Mouse (Mus musculus): ENCODE results near the gene Sestd1. TPM values are rescaled to one million over a fixed set of nuclear protein-coding genes. Genes with fewer than 3 reads are reported as not detected.
A peak's percentile ranks its signal among the peaks of the same experiment; 100 is the strongest.

The Sestd1 gene
- polyA plus RNA-seq, 1 experiment from 2014 or later = 19.5 TPM

DNA sequence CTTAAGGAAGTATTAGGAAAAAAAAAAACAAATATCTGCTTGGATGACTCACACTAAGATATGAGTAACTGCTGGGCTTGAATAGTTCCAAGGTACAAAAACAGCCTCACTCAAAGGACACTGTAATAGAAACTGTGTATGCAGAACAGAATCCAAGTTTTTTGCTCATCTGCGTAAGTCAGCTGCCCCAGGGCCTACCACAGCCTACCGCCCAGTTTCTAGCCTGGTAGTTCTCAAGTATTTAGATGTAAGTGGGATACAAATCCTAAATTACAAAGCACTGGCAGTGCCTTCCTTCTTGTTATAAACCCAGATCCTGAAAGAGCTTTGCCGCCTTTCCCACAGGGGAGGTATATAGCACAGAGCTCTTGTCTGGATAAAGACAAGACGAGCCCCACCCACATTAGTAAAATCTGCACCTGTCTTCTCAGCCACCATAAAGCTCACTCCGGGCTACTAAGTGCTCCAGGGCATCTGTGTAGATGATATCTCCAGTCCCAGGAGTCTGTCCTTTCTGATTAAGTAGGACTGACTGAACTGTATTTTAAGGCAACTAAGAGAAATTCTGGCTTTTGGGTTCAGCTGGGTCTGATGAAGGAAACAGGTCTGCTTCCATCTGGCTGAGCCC, 11.7 kb downstream of the Sestd1 start:
- Histone ChIP-seq H3K27ac (no peak overlapping the region), H3K9me3 (no peaks in the 10 kb centered on the region), H3K4me3 (no peak overlapping the region), H3K36me3 (no peaks in the 10 kb centered on the region), H3K4me2 (replicated peaks) (no peak overlapping the region), H3K27me3 (no peaks in the 10 kb centered on the region), H3K4me1 (peaks cover 41% of the 10 kb centered on the region), H3K9ac (no peak overlapping the region)
- WGBS = 69% methylated on average over 5 of the region's 5 CpGs
- ATAC-seq (ENCODE audit: low FRiP score, low read depth) = no peak

DNA sequence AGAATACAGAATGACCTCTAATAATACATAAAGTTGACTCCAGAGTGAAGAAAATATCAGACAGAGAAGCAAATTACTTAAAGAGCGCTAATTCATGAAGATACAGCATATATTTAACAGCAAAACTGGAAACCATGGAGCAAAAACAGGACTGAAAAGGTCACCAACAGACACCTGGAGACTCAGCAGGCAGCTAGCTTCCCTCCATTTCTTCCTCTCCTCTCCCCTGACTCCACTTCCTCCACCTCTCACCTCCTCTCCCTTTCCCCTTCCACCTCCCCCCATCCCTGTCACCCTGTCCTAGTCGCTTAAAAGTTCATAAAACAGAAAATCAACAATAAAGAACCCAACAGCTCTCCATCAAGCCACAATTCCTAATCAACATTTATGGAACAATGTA, 13.5 kb downstream of the Sestd1 start:
- no peaks in the 10 kb centered on the region for H3K36me3 ChIP-seq
- WGBS = 80% methylated on average over 2 of the region's 2 CpGs
- peaks cover 41% of the 10 kb centered on the region for H3K4me1 ChIP-seq

DNA sequence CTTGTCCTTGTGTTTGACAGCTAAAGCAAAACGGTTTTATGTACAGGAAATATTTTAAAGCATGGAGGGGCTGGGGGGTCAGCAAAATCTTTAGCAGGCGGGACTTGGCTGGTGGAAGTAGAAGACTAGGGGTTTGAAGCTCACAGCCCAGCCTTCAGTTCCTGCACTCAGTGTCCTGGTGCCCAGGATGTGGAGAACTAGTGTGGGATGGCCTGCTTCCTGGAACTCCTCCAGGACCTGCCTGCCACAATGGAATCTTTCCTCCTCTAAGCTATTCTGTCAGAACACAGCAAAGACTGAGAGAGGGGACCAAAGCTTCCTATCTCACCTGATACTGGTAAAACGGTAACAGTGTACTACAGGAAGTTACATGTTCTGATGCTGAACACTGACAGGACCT, 14.4 kb downstream of the Sestd1 start:
- Histone ChIP-seq H3K4me3 (no peak overlapping the region), H3K9me3 (no peaks in the 10 kb centered on the region), H3K4me2 (replicated peaks) (no peak overlapping the region), H3K27me3 (no peaks in the 10 kb centered on the region), H3K4me1 (peaks cover 41% of the 10 kb centered on the region), H3K9ac (no peak overlapping the region), H3K27ac (no peak overlapping the region), H3K36me3 (no peaks in the 10 kb centered on the region)
- 75% methylated on average over 3 of the region's 3 CpGs for WGBS
- ATAC-seq (ENCODE audit: low FRiP score, low read depth) = no peak

More for the DNA sequence above, 13.5 kb downstream of the Sestd1 start:
- Histone ChIP-seq H3K4me2 (replicated peaks) (no peak overlapping the region), H3K9ac (no peak overlapping the region), H3K27ac (no peak overlapping the region), H3K27me3 (no peaks in the 10 kb centered on the region), H3K4me3 (no peak overlapping the region), H3K9me3 (no peaks in the 10 kb centered on the region)
- ATAC-seq (ENCODE audit: low FRiP score, low read depth) = no peak

DNA sequence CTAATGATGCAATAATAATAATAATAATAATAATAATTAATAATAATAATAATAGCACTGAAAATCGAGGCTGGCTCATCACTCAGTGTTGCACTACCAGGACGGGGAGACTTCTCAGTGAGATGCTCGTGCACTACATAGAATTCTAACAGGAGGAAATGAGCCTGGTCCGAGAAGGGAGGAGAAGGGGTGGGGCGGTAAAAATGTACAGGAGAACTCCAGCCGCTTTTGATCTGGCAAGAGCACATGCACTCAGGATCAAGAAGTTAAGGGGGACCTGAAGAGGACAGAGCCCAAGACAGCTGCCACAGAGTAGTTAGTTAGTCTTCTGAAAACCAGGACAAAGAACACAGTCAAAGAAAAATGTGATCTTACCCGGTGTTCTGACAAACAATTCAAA, 15.1 kb downstream of the Sestd1 start:
- ATAC-seq (ENCODE audit: low FRiP score, low read depth) = no peak
- H3K4me3 ChIP-seq = no peak overlapping the region
- H3K9ac ChIP-seq = no peak overlapping the region
- WGBS = 51% methylated on average over 7 of the region's 7 CpGs
- peaks cover 41% of the 10 kb centered on the region for H3K4me1 ChIP-seq
- no peaks in the 10 kb centered on the region for H3K9me3 ChIP-seq
- no peaks in the 10 kb centered on the region for H3K36me3 ChIP-seq
- no peak overlapping the region for H3K4me2 ChIP-seq (replicated peaks)
- no peak overlapping the region for H3K27ac ChIP-seq
- no peaks in the 10 kb centered on the region for H3K27me3 ChIP-seq

DNA sequence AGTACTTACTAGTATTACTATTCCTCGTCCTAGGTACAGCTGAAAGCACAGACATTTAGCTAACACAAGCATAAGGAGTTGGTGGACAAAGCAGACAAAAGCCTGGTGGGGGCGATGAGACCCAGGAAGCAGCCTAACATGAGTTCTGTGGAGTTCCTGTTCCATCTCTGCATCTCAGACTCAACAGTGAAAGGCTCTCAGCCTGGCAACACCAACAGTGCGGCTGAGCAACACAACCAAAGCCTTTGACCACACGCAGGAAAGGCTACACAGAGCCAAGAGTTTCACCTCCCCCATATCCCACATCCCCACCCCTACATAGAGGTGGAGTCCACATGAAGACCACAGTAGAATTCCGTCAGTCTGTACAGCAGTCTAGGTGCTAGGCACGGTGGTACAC, 15.8 kb downstream of the Sestd1 start:
- Histone ChIP-seq H3K36me3 (no peaks in the 10 kb centered on the region), H3K9ac (no peak overlapping the region), H3K4me1 (peaks cover 42% of the 10 kb centered on the region), H3K4me2 (replicated peaks) (no peak overlapping the region), H3K4me3 (no peak overlapping the region), H3K27me3 (no peaks in the 10 kb centered on the region), H3K9me3 (no peaks in the 10 kb centered on the region), H3K27ac (no peak overlapping the region)
- WGBS = 83% methylated on average over 6 of the region's 6 CpGs
- no peak for ATAC-seq (ENCODE audit: low FRiP score, low read depth)

DNA sequence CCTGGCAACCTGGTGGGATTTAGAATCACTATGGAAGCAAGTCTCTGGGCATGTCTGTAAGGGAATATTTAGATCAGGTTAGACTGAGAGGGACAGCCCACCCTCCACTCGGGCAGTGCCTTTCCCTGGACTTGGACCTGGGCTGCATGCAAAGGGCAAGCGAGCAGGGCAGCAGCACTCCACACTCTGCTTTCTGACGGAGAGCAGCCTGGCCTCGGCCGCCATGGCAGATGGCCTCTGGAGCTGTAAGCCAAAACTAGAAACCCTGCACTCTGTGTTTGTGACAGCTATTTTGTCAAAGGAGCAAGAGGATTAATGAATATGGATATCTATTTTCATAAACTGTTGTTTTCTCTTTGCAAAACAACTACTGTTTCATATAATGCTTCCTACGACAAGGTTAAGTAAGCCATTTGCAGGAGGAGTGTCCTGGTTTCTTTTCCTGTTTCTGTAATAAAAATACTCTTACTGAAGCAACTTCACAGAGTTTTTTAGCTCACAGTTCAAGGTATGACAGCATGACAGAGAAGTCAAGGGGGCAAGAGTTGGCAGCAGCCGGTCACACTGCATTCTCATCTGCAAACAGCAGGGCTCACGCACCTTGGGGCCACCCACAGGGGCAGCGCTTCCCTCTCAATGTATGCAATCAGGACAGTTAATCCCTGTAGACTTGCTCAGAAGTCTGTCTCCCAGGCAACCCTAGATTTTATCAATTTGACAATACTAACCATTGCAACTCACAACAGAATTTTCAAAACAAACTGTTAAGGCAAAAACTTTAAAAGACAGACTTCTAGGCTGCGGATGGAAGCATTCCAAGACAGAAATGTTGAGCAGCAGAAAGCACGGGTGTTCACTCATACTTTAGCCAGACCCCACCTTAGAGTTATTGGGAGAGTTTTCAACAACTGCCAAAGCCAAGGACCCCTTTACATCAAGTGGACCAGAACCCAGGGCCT, 16.6 kb downstream of the Sestd1 start:
- Histone ChIP-seq H3K36me3 (no peaks in the 10 kb centered on the region), H3K27ac (no peak overlapping the region), H3K4me2 (replicated peaks) (no peak overlapping the region), H3K4me1 (peaks cover 34% of the 10 kb centered on the region), H3K9ac (no peak overlapping the region), H3K27me3 (no peaks in the 10 kb centered on the region), H3K4me3 (no peak overlapping the region), H3K9me3 (no peaks in the 10 kb centered on the region)
- no peak for ATAC-seq (ENCODE audit: low FRiP score, low read depth)
- 62% methylated on average over 11 of the region's 11 CpGs for WGBS

DNA sequence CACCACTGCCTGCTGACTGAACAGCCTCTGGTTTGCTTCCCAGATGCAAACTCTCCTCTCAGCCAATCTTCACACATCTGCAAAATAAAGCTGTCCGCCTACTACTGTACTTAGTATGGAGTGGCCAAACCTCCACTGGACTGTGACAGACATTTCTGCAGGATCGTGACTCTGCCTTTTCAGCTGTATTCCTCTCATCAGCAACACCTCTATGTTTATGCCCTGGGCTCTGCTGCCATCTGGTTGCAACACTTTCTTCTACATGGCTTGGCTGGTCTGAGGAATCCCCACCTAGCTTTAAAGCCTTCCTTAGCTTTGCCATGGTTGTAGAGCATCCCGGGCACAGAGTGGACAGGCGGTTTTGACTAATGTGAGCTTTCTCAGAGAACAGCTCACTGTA, 20.3 kb downstream of the Sestd1 start:
- H3K9ac ChIP-seq = no peak overlapping the region
- no peak overlapping the region for H3K27ac ChIP-seq
- H3K4me1 ChIP-seq = peaks cover 19% of the 10 kb centered on the region
- H3K4me2 ChIP-seq (replicated peaks) = no peak overlapping the region
- 69% methylated on average over 4 of the region's 4 CpGs for WGBS
- H3K36me3 ChIP-seq = 0 out of 2 replicates have a peak, but pooled peaks cover 8% of the 10 kb centered on the region
- ATAC-seq (ENCODE audit: low FRiP score, low read depth) = no peak
- H3K27me3 ChIP-seq = no peaks in the 10 kb centered on the region
- no peaks in the 10 kb centered on the region for H3K9me3 ChIP-seq
- no peak overlapping the region for H3K4me3 ChIP-seq

DNA sequence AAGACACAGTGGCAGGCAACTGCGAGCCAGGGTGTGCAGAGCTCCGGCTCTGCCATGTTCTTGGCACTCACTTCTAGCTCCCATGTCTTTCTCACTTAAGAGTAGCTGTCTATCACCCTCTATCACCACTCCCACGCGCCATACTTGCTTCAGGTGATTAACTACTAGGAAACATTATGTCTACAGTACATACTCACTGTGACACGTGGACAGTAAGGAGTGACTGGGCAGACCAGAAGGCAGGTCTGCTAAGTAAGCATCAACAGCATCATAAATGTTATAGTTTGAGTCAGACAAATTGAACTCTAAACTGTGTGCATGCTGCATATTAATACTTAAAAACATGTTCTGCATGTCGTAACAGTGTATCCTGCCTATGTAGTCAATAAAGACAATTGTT, 27.2 kb downstream of the Sestd1 start:
- H3K27me3 ChIP-seq = no peaks in the 10 kb centered on the region
- WGBS = 86% methylated on average over 6 of the region's 6 CpGs

DNA sequence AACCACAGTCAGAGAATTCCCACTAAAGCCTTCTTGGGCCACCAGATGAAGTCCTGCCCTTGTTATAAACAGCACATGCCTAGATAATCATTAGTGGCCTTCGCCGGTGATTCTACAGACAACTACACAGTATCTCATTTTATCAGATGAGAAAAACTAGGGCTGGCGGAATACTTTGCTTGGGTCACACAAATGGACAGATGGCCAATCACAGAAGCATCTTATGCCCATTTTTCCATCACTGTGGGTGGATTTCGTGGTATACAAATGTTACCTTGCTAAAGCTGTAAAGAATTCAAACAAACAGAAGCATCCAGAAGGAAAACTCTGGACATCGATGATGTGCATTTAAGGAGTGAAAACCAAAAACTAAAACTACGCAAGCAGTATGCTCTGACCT, 28.7 kb downstream of the Sestd1 start:
- Histone ChIP-seq H3K4me3 (no peak overlapping the region), H3K4me1 (peaks cover 24% of the 10 kb centered on the region), H3K9ac (no peak overlapping the region), H3K4me2 (replicated peaks) (no peak overlapping the region), H3K36me3 (0 out of 2 replicates have a peak, but pooled peaks cover 13% of the 10 kb centered on the region), H3K9me3 (no peaks in the 10 kb centered on the region), H3K27me3 (no peaks in the 10 kb centered on the region), H3K27ac (no peak overlapping the region)
- ATAC-seq (ENCODE audit: low FRiP score, low read depth) = no peak
- WGBS = 97% methylated on average over 6 of the region's 6 CpGs

More for the DNA sequence above, 27.2 kb downstream of the Sestd1 start:
- Histone ChIP-seq H3K9ac (no peak overlapping the region), H3K4me2 (replicated peaks) (no peak overlapping the region), H3K27ac (no peak overlapping the region), H3K4me1 (peaks cover 17% of the 10 kb centered on the region), H3K4me3 (no peak overlapping the region), H3K36me3 (0 out of 2 replicates have a peak, but pooled peaks cover 13% of the 10 kb centered on the region), H3K9me3 (no peaks in the 10 kb centered on the region)
- no peak for ATAC-seq (ENCODE audit: low FRiP score, low read depth)

DNA sequence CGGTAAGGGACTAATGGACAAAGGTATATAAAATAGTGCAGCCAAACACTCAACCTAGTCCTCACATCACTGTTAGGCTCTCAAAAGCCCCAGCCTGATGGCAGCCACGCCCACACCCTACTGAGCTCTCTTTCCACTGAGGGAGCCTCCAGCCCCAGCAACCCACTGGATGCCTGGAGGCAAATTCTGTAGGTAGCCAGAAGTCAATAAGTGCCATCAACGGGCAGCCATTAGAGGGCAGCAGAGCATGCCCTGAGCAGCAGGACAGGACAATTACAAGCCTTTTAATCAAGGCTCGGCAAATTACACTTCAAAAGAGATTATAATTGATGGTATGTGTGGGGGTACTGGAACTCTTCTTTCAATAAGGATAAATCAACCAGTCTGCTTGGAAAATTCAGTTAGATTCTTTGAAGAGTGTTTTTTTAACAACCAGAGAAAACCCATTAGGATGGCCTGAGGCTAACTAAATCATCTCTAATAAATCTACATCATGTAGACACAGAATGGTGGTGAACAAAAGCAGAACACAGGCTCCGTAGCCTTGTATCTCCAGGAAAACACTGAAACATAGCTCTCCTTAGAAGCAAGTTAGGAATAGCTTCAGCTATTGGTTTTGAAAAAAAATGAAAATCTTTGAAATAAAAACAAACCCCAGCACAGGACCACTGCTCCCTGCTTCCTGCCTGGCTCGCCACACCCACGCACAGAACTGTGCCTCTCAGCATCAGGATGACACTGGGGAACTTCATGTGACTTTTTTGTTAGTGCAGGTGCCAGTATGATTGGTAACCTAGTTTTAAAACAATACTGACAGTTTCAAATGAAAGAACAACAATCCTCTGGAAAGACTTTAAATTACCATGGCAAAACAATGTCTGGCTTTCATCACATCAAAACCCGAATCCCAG, 30.4 kb downstream of the Sestd1 start:
- Histone ChIP-seq H3K27ac (no peak overlapping the region), H3K36me3 (0 out of 2 replicates have a peak, but pooled peaks cover 4% of the 10 kb centered on the region), H3K4me3 (no peak overlapping the region), H3K4me1 (peaks cover 32% of the 10 kb centered on the region), H3K9me3 (no peaks in the 10 kb centered on the region), H3K27me3 (no peaks in the 10 kb centered on the region), H3K9ac (peak overlapping the region; percentile 8; the same call in 1 of the 2 replicates), H3K4me2 (replicated peaks) (no peak overlapping the region)
- no peak for ATAC-seq (ENCODE audit: low FRiP score, low read depth)
- 27% methylated on average over 8 of the region's 8 CpGs for WGBS

DNA sequence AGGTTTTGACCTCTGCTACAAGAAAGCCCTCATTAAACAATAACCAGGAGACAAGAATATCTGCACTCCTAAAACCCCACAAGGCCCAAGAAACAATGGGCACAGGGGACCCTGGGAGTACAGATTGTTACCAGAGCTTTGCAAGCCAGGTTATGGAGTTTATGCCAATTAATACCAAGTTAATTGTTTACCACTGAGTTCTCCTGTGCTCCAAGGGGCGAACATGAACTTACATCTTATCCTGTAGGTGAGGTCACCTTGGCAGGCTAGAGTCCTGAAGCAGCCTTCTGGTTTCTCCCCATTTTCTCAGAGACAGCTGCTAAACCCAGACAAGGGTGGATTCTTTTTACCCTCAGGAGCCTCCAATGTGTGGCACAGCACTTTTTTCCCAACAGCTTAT, 32.0 kb downstream of the Sestd1 start:
- Histone ChIP-seq H3K27me3 (no peaks in the 10 kb centered on the region), H3K27ac (no peak overlapping the region), H3K4me1 (peaks cover 32% of the 10 kb centered on the region), H3K36me3 (peaks cover 18% of the 10 kb centered on the region), H3K4me3 (no peak overlapping the region), H3K9me3 (peaks cover 5% of the 10 kb centered on the region; the same call in 1 of the 2 replicates), H3K4me2 (replicated peaks) (no peak overlapping the region), H3K9ac (no peak overlapping the region)
- WGBS = 80% methylated on average over 1 of the region's 1 CpGs
- ATAC-seq (ENCODE audit: low FRiP score, low read depth) = no peak

Data from limb, embryonic 13.5 days (tissue).